Mouse (Mus musculus): Measurements from ENCODE around the gene Kcnn4. TPM values are rescaled to one million over a fixed set of nuclear protein-coding genes. Genes with fewer than 3 reads are reported as not detected.
A peak's percentile ranks its signal among the peaks of the same experiment; 100 is the strongest.

Kcnn4 gene
- polyA plus RNA-seq, 1 experiment from 2014 or later = 3.4 TPM

- no peak overlapping the region for H3K4me3 ChIP-seq (ENCODE audit: low read depth, low read length)
- H3K36me3 ChIP-seq (ENCODE audit: control insufficient read depth, insufficient read depth, low read length) = peaks cover 6% of the 10 kb centered on the region
- no peak overlapping the region for H3K9ac ChIP-seq (ENCODE audit: low read length)
- WGBS = 91% methylated on average over 13 of the region's 13 CpGs
- no peaks in the 10 kb centered on the region for H3K27me3 ChIP-seq (ENCODE audit: control insufficient read depth, insufficient read depth, low read length)
- H3K27ac ChIP-seq (ENCODE audit: low read depth, low read length) = no peak overlapping the region
- H3K4me2 ChIP-seq = no peak overlapping the region
- no peaks in the 10 kb centered on the region; the same call in 1 of the 2 replicates for H3K9me3 ChIP-seq (ENCODE audit: control insufficient read depth, low read length)
- ATAC-seq (ENCODE audit: low FRiP score) (no peak), DNase-seq (ENCODE audit: low spot score, missing footprints) (no peak)
- H3K4me1 ChIP-seq (ENCODE audit: control insufficient read depth, insufficient read depth, low read length) = no peaks in the 10 kb centered on the region
These were observed 35.6 kb downstream of the Kcnn4 start for GRCm38 (mm10) chr7:24405649-24406048.

- DNase-seq (ENCODE audit: low spot score, missing footprints) (peak; percentile 93), ATAC-seq (ENCODE audit: low FRiP score) (peak; percentile 29; the same call in 1 of the 2 replicates)
- no peak overlapping the region for H3K27ac ChIP-seq (ENCODE audit: low read depth, low read length)
- no peak overlapping the region for H3K9ac ChIP-seq (ENCODE audit: low read length)
- H3K4me1 ChIP-seq (ENCODE audit: control insufficient read depth, insufficient read depth, low read length) = no peaks in the 10 kb centered on the region
- H3K4me3 ChIP-seq (ENCODE audit: low read depth, low read length) = no peak overlapping the region
- H3K9me3 ChIP-seq (ENCODE audit: control insufficient read depth, low read length) = no peaks in the 10 kb centered on the region; the same call in 1 of the 2 replicates
- WGBS = 53% methylated on average over 5 of the region's 5 CpGs
- peaks cover 6% of the 10 kb centered on the region for H3K36me3 ChIP-seq (ENCODE audit: control insufficient read depth, insufficient read depth, low read length)
- no peak overlapping the region for H3K4me2 ChIP-seq
- H3K27me3 ChIP-seq (ENCODE audit: control insufficient read depth, insufficient read depth, low read length) = no peaks in the 10 kb centered on the region
These were observed 36.7 kb downstream of the Kcnn4 start for GRCm38 (mm10) chr7:24406528-24407344.

- Histone ChIP-seq H3K36me3 (ENCODE audit: control insufficient read depth, insufficient read depth, low read length) (peaks cover 3% of the 10 kb centered on the region), H3K9ac (ENCODE audit: low read length) (no peak overlapping the region), H3K4me3 (ENCODE audit: low read depth, low read length) (no peak overlapping the region), H3K4me2 (no peak overlapping the region), H3K4me1 (ENCODE audit: control insufficient read depth, insufficient read depth, low read length) (no peaks in the 10 kb centered on the region), H3K27me3 (ENCODE audit: control insufficient read depth, insufficient read depth, low read length) (no peaks in the 10 kb centered on the region), H3K27ac (ENCODE audit: low read depth, low read length) (no peak overlapping the region), H3K9me3 (ENCODE audit: control insufficient read depth, low read length) (no peaks in the 10 kb centered on the region; the same call in 1 of the 2 replicates)
- no peak for DNase-seq (ENCODE audit: low spot score, missing footprints)
- WGBS = 94% methylated on average over 9 of the region's 9 CpGs
- no peak for ATAC-seq (ENCODE audit: low FRiP score)
These were observed 38.1 kb downstream of the Kcnn4 start for GRCm38 (mm10) chr7:24408186-24408585.

GRCm38 (mm10) chr7:24410123-24410522, 40.1 kb downstream of the Kcnn4 start:
- 95% methylated on average over 6 of the region's 6 CpGs for WGBS
- H3K27ac ChIP-seq (ENCODE audit: low read depth, low read length) = no peak overlapping the region
- H3K4me3 ChIP-seq (ENCODE audit: low read depth, low read length) = no peak overlapping the region
- H3K36me3 ChIP-seq (ENCODE audit: control insufficient read depth, insufficient read depth, low read length) = peaks cover 3% of the 10 kb centered on the region; the same call in 1 of the 2 replicates
- H3K27me3 ChIP-seq (ENCODE audit: control insufficient read depth, insufficient read depth, low read length) = no peaks in the 10 kb centered on the region
- no peak for DNase-seq (ENCODE audit: low spot score, missing footprints)
- ATAC-seq (ENCODE audit: low FRiP score) = no peak
- no peak overlapping the region for H3K4me2 ChIP-seq
- no peaks in the 10 kb centered on the region; the same call in 1 of the 2 replicates for H3K9me3 ChIP-seq (ENCODE audit: control insufficient read depth, low read length)
- no peaks in the 10 kb centered on the region for H3K4me1 ChIP-seq (ENCODE audit: control insufficient read depth, insufficient read depth, low read length)
- H3K9ac ChIP-seq (ENCODE audit: low read length) = no peak overlapping the region

DNA sequence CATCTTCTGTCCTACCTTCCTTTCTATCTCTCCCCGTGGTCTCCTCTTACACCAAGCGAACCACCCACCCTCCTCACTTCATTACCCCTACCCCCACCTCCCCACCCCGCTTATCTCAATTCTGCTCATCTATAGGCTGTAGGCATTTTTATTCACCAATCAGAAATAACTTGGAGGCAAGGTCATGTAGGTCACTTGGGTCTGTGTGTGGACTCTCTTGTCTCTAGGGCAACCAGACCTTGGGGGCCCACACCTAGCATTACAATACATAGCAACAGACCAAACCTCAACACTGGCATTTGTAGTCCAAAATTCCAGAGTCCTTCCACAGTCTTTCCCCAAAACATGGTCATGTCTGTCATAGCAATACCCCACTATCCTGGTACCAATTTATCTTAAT, 40.8 kb downstream of the Kcnn4 start:
- H3K9me3 ChIP-seq (ENCODE audit: control insufficient read depth, low read length) = no peaks in the 10 kb centered on the region; the same call in 1 of the 2 replicates
- no peak overlapping the region for H3K27ac ChIP-seq (ENCODE audit: low read depth, low read length)
- no peaks in the 10 kb centered on the region for H3K27me3 ChIP-seq (ENCODE audit: control insufficient read depth, insufficient read depth, low read length)
- DNase-seq (ENCODE audit: low spot score, missing footprints) (no peak), ATAC-seq (ENCODE audit: low FRiP score) (no peak)
- no peak overlapping the region for H3K4me2 ChIP-seq
- H3K4me1 ChIP-seq (ENCODE audit: control insufficient read depth, insufficient read depth, low read length) = no peaks in the 10 kb centered on the region
- no peak overlapping the region for H3K4me3 ChIP-seq (ENCODE audit: low read depth, low read length)
- peaks cover 2% of the 10 kb centered on the region; the same call in 1 of the 2 replicates for H3K36me3 ChIP-seq (ENCODE audit: control insufficient read depth, insufficient read depth, low read length)
- 78% methylated on average over 3 of the region's 3 CpGs for WGBS
- H3K9ac ChIP-seq (ENCODE audit: low read length) = no peak overlapping the region

- no peak for ATAC-seq (ENCODE audit: low FRiP score)
- Histone ChIP-seq H3K27ac (ENCODE audit: low read depth, low read length) (no peak overlapping the region), H3K27me3 (ENCODE audit: control insufficient read depth, insufficient read depth, low read length) (no peaks in the 10 kb centered on the region), H3K9ac (ENCODE audit: low read length) (no peak overlapping the region), H3K36me3 (ENCODE audit: control insufficient read depth, insufficient read depth, low read length) (no peaks in the 10 kb centered on the region; the same call in 1 of the 2 replicates), H3K9me3 (ENCODE audit: control insufficient read depth, low read length) (no peaks in the 10 kb centered on the region; the same call in 1 of the 2 replicates), H3K4me3 (ENCODE audit: low read depth, low read length) (no peak overlapping the region), H3K4me1 (ENCODE audit: control insufficient read depth, insufficient read depth, low read length) (no peaks in the 10 kb centered on the region), H3K4me2 (no peak overlapping the region)
- WGBS = 96% methylated on average over 3 of the region's 3 CpGs
- peak; percentile 56 for DNase-seq (ENCODE audit: low spot score, missing footprints)
These were observed 43.6 kb downstream of the Kcnn4 start for GRCm38 (mm10) chr7:24413630-24414029.

GRCm38 (mm10) chr7:24415261-24415660, 45.2 kb downstream of the Kcnn4 start:
- DNase-seq (ENCODE audit: low spot score, missing footprints) (peak; percentile 65), ATAC-seq (ENCODE audit: low FRiP score) (no peak)
- WGBS = 87% methylated on average over 7 of the region's 7 CpGs
- no peak overlapping the region for H3K27ac ChIP-seq (ENCODE audit: low read depth, low read length)
- no peak overlapping the region for H3K4me2 ChIP-seq
- H3K4me1 ChIP-seq (ENCODE audit: control insufficient read depth, insufficient read depth, low read length) = peaks cover 11% of the 10 kb centered on the region
- H3K9me3 ChIP-seq (ENCODE audit: control insufficient read depth, low read length) = no peaks in the 10 kb centered on the region; the same call in 1 of the 2 replicates
- H3K27me3 ChIP-seq (ENCODE audit: control insufficient read depth, insufficient read depth, low read length) = no peaks in the 10 kb centered on the region
- no peak overlapping the region for H3K4me3 ChIP-seq (ENCODE audit: low read depth, low read length)
- H3K9ac ChIP-seq (ENCODE audit: low read length) = no peak overlapping the region
- no peaks in the 10 kb centered on the region; the same call in 1 of the 2 replicates for H3K36me3 ChIP-seq (ENCODE audit: control insufficient read depth, insufficient read depth, low read length)

DNA sequence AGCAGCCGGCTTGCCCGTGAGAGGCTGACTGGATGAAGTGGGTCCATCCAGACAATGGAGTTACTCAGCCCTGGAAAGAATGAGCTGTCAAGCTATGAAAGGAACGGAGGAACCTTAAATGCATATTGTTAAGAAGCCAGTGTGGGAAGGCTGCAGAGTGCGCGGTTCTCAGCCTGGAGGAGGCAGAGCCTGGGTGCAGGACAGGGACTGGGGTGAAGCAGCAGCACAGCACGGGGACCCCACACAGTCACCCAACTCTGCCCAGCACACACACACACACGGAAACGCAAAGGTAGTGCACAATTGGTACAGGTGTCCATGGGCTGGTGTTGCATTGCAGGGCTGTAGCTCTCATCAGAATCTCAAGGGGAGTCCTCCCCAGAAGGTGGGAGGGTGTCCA, 49.5 kb downstream of the Kcnn4 start:
- Histone ChIP-seq H3K4me2 (no peak overlapping the region), H3K27ac (ENCODE audit: low read depth, low read length) (0 out of 2 replicates have a peak overlapping the region, but pooled peaks have one; percentile 5), H3K9me3 (ENCODE audit: control insufficient read depth, low read length) (no peaks in the 10 kb centered on the region), H3K27me3 (ENCODE audit: control insufficient read depth, insufficient read depth, low read length) (no peaks in the 10 kb centered on the region), H3K4me1 (ENCODE audit: control insufficient read depth, insufficient read depth, low read length) (peaks cover 16% of the 10 kb centered on the region), H3K9ac (ENCODE audit: low read length) (peak overlapping the region; percentile 18; the same call in 1 of the 2 replicates), H3K36me3 (ENCODE audit: control insufficient read depth, insufficient read depth, low read length) (no peaks in the 10 kb centered on the region; the same call in 1 of the 2 replicates), H3K4me3 (ENCODE audit: low read depth, low read length) (no peak overlapping the region)
- WGBS = 41% methylated on average over 8 of the region's 8 CpGs
- peak; percentile 85 for DNase-seq (ENCODE audit: low spot score, missing footprints)
- peak; percentile 46 for ATAC-seq (ENCODE audit: low FRiP score)

DNA sequence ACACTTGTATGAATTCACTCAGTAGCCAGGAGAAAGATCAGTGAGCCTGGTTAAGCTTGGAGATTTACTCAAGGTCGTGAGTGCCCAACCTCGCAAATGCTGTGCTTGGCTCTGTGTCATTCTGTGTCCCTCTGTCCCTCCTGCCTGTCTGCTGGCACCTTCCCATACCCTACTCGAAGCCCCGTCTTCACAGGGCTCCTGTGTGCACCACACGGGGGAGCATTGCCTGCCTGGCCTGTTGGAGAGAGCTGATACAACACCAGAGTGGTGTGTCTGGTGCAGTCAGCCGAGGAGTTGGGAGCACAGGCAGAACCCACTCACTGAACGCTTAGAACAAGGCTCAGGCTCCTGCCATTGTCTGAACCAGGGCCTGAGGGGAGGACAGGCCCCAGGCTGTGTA, 51.6 kb downstream of the Kcnn4 start:
- DNase-seq (ENCODE audit: low spot score, missing footprints) = peak; percentile 80

More for the DNA sequence above, 51.6 kb downstream of the Kcnn4 start:
- no peak; the same call in 1 of the 2 replicates for ATAC-seq (ENCODE audit: low FRiP score)
- Histone ChIP-seq H3K27ac (ENCODE audit: low read depth, low read length) (peak overlapping the region; percentile 36; the same call in 1 of the 2 replicates), H3K4me3 (ENCODE audit: low read depth, low read length) (no peak overlapping the region), H3K36me3 (ENCODE audit: control insufficient read depth, insufficient read depth, low read length) (no peaks in the 10 kb centered on the region), H3K4me1 (ENCODE audit: control insufficient read depth, insufficient read depth, low read length) (peaks cover 16% of the 10 kb centered on the region), H3K9ac (ENCODE audit: low read length) (peak overlapping the region; percentile 30; the same call in 1 of the 2 replicates), H3K27me3 (ENCODE audit: control insufficient read depth, insufficient read depth, low read length) (no peaks in the 10 kb centered on the region), H3K9me3 (ENCODE audit: control insufficient read depth, low read length) (no peaks in the 10 kb centered on the region), H3K4me2 (no peak overlapping the region)
- WGBS = 68% methylated on average over 7 of the region's 7 CpGs

Data from midbrain, embryonic 11.5 days (tissue).